Mouse (Mus musculus) limb, embryonic 12.5 days (tissue): ENCODE results near the gene Frmd8. TPM values are rescaled to one million over a fixed set of nuclear protein-coding genes. Genes with fewer than 3 reads are reported as not detected.

ENCODE experiments used
- ATAC-seq: fragments of 200-750 bp; cut with Nextera tagmentation; 2 replicates; pipeline ENCODE4 v1.8.0; 2017; ENCODE audit warnings: low read depth, moderate TSS enrichment; ENCODE audit not compliant: insufficient number of reproducible peaks, insufficient read depth, low FRiP score, low TSS enrichment
- H3K27ac ChIP-seq: fragments of 300-500 bp; sonication (generic); 2 replicates; pipeline ENCODE4 v1.5.1; 2016; ENCODE audit warnings: mild to moderate bottlenecking, moderate library complexity
- H3K27me3 ChIP-seq: fragments of 300-500 bp; sonication (generic); 2 replicates; pipeline ENCODE4 v1.6.1; 2016; ENCODE audit warnings: mild to moderate bottlenecking, moderate library complexity
- H3K36me3 ChIP-seq: fragments of 300-500 bp; sonication (generic); 2 replicates; pipeline ENCODE4 v1.6.1; 2016; ENCODE audit warnings: mild to moderate bottlenecking, moderate library complexity
- H3K4me1 ChIP-seq: fragments of 300-500 bp; sonication (generic); replicated peaks from 2 replicates; pipeline ENCODE4 v1.6.1; 2016
- H3K4me2 ChIP-seq: fragments of 300-500 bp; sonication (generic); 2 replicates; pipeline ENCODE4 v1.6.1; 2016; ENCODE audit warnings: mild to moderate bottlenecking, moderate library complexity
- H3K4me3 ChIP-seq: fragments of 300-500 bp; sonication (generic); replicated peaks from 2 replicates; pipeline ENCODE4 v1.5.1; 2016; ENCODE audit warnings: mild to moderate bottlenecking
- H3K9ac ChIP-seq: fragments of 300-500 bp; sonication (generic); replicated peaks from 2 replicates; pipeline ENCODE4 v1.6.1; 2016; ENCODE audit warnings: mild to moderate bottlenecking, moderate library complexity
- H3K9me3 ChIP-seq: fragments of 300-500 bp; sonication (generic); 2 replicates; pipeline ENCODE4 v1.6.1; 2016; ENCODE audit warnings: mild to moderate bottlenecking, moderate library complexity
- WGBS: fragments of 180-500 bp; shearing (Covaris S2); methylation state at CpG from one replicate; pipeline ENCODE4 v1.1.7; 2016; 5-methylcytosine and 5-hydroxymethylcytosine counted together
- polyA plus RNA-seq: library from polyadenylated mRNA; unstranded; fragments of >200 nt; fragmentation: Nextera tagmentation; extraction: Ambion mirVana; gene quantifications from 2 replicates; pipeline ENCODE4 v1.2.1, GENCODE M21; 2016

The Frmd8 gene
- polyA plus RNA-seq, 1 experiment from 2014 or later, result 41.4 TPM

GRCm38 (mm10) chr19:5810840-5811563 is 64.1 kb downstream of the Frmd8 start:
- no peaks in the 10 kb centered on the region for H3K27me3 ChIP-seq
- H3K4me1 ChIP-seq, result peaks cover 60% of the 10 kb centered on the region
- 0 out of 2 replicates have a peak, but pooled peaks have one; percentile 32 for ATAC-seq
- H3K9me3 ChIP-seq, result no peaks in the 10 kb centered on the region
- H3K4me2 ChIP-seq, result no peak overlapping the region; the same call in 1 of the 2 replicates
- H3K36me3 ChIP-seq, result no peaks in the 10 kb centered on the region
- no peak overlapping the region for H3K9ac ChIP-seq
- 75% methylated on average over 9 of the region's 9 CpGs for WGBS
- peak overlapping the region; percentile 85 for H3K27ac ChIP-seq
- no peak overlapping the region for H3K4me3 ChIP-seq

- Histone ChIP-seq H3K36me3 (no peaks in the 10 kb centered on the region), H3K4me1 (peaks cover 63% of the 10 kb centered on the region), H3K27ac (peak overlapping the region; percentile 85), H3K4me2 (peak overlapping the region; percentile 10; the same call in 1 of the 2 replicates), H3K9me3 (no peaks in the 10 kb centered on the region), H3K27me3 (no peaks in the 10 kb centered on the region), H3K9ac (peak overlapping the region; percentile 24; the same call in 1 of the 2 replicates), H3K4me3 (no peak overlapping the region)
- ATAC-seq, result 0 out of 2 replicates have a peak, but pooled peaks have one; percentile 28
- WGBS, result 32% methylated on average over 11 of the region's 11 CpGs
Observed at GRCm38 (mm10) chr19:5810103-5810839, 64.8 kb downstream of the Frmd8 start.

- Histone ChIP-seq H3K27ac (peak overlapping the region; percentile 85), H3K4me3 (no peak overlapping the region), H3K9ac (peak overlapping the region; percentile 24; the same call in 1 of the 2 replicates), H3K9me3 (no peaks in the 10 kb centered on the region), H3K27me3 (no peaks in the 10 kb centered on the region), H3K36me3 (no peaks in the 10 kb centered on the region), H3K4me1 (peaks cover 66% of the 10 kb centered on the region), H3K4me2 (0 out of 2 replicates have a peak overlapping the region, but pooled peaks have one; percentile 10)
- 0 out of 2 replicates have a peak, but pooled peaks have one; percentile 16 for ATAC-seq
- 43% methylated on average over 7 of the region's 7 CpGs for WGBS
Observed at GRCm38 (mm10) chr19:5809712-5810089, 65.4 kb downstream of the Frmd8 start.

- WGBS, result 57% methylated on average over 14 of the region's 14 CpGs
- peaks cover 69% of the 10 kb centered on the region for H3K4me1 ChIP-seq
- no peak for ATAC-seq
- 0 out of 2 replicates have a peak overlapping the region, but pooled peaks have one; percentile 24 for H3K9ac ChIP-seq
- H3K4me3 ChIP-seq, result no peak overlapping the region
- H3K9me3 ChIP-seq, result no peaks in the 10 kb centered on the region
- H3K36me3 ChIP-seq, result no peaks in the 10 kb centered on the region
- H3K27me3 ChIP-seq, result no peaks in the 10 kb centered on the region
- peak overlapping the region; percentile 85 for H3K27ac ChIP-seq
- H3K4me2 ChIP-seq, result no peak overlapping the region
Observed at GRCm38 (mm10) chr19:5808955-5809711, 65.9 kb downstream of the Frmd8 start.

- Histone ChIP-seq H3K36me3 (no peaks in the 10 kb centered on the region), H3K4me3 (no peak overlapping the region), H3K27ac (0 out of 2 replicates have a peak overlapping the region, but pooled peaks have one; percentile 75), H3K27me3 (no peaks in the 10 kb centered on the region), H3K4me2 (no peak overlapping the region), H3K9me3 (no peaks in the 10 kb centered on the region), H3K9ac (no peak overlapping the region), H3K4me1 (peaks cover 74% of the 10 kb centered on the region)
- 58% methylated on average over 3 of the region's 3 CpGs for WGBS
- ATAC-seq, result no peak
Observed at GRCm38 (mm10) chr19:5807740-5808139, 67.3 kb downstream of the Frmd8 start.

GRCm38 (mm10) chr19:5806809-5807205 is 68.3 kb downstream of the Frmd8 start:
- Histone ChIP-seq H3K36me3 (no peaks in the 10 kb centered on the region), H3K4me2 (no peak overlapping the region), H3K27ac (peak overlapping the region; percentile 75), H3K4me3 (no peak overlapping the region), H3K27me3 (no peaks in the 10 kb centered on the region), H3K4me1 (peaks cover 65% of the 10 kb centered on the region), H3K9me3 (no peaks in the 10 kb centered on the region), H3K9ac (no peak overlapping the region)
- whole genome bisulfite sequencing, result 42% methylated on average over 6 of the region's 6 CpGs
- no peak for ATAC-seq

GRCm38 (mm10) chr19:5806051-5806808 is 68.8 kb downstream of the Frmd8 start:
- Histone ChIP-seq H3K27me3 (no peaks in the 10 kb centered on the region), H3K9me3 (no peaks in the 10 kb centered on the region), H3K27ac (peak overlapping the region; percentile 75), H3K36me3 (no peaks in the 10 kb centered on the region), H3K4me1 (peaks cover 59% of the 10 kb centered on the region), H3K9ac (no peak overlapping the region; the same call in 1 of the 2 replicates), H3K4me2 (no peak overlapping the region), H3K4me3 (no peak overlapping the region)
- ATAC-seq, result no peak
- WGBS, result 18% methylated on average over 8 of the region's 8 CpGs

GRCm38 (mm10) chr19:5804371-5804899 is 70.6 kb downstream of the Frmd8 start:
- peak overlapping the region; percentile 79 for H3K9ac ChIP-seq
- peak overlapping the region; percentile 75; the same call in 1 of the 2 replicates for H3K4me3 ChIP-seq

GRCm38 (mm10) chr19:5803881-5804279 is 71.2 kb downstream of the Frmd8 start:
- Histone ChIP-seq H3K27ac (peak overlapping the region; percentile 99), H3K9me3 (no peaks in the 10 kb centered on the region), H3K27me3 (no peaks in the 10 kb centered on the region), H3K4me3 (peak overlapping the region; percentile 75), H3K9ac (peak overlapping the region; percentile 79), H3K36me3 (peaks cover 3% of the 10 kb centered on the region), H3K4me1 (peaks cover 35% of the 10 kb centered on the region), H3K4me2 (peak overlapping the region; percentile 70)
- no peak for ATAC-seq
- WGBS, result 1% methylated on average over 16 of the region's 16 CpGs

More at GRCm38 (mm10) chr19:5804371-5804899, 70.6 kb downstream of the Frmd8 start:
- Histone ChIP-seq H3K27ac (peak overlapping the region; percentile 99), H3K4me2 (peak overlapping the region; percentile 70), H3K4me1 (peaks cover 41% of the 10 kb centered on the region), H3K27me3 (no peaks in the 10 kb centered on the region), H3K36me3 (no peaks in the 10 kb centered on the region), H3K9me3 (no peaks in the 10 kb centered on the region)
- no peak for ATAC-seq
- 12% methylated on average over 8 of the region's 8 CpGs for WGBS
